Mouse (Mus musculus): Measurements from ENCODE around the gene Evpl. TPM values are rescaled to one million over a fixed set of nuclear protein-coding genes. Genes with fewer than 3 reads are reported as not detected.
A peak's percentile ranks its signal among the peaks of the same experiment; 100 is the strongest.

Evpl gene
- polyA plus RNA-seq, 1 experiment from 2014 or later, result 0.28 TPM

- 90% methylated on average over 3 of the region's 3 CpGs for WGBS
- no peak for ATAC-seq
- Histone ChIP-seq H3K36me3 (peaks cover 29% of the 10 kb centered on the region), H3K9me3 (no peaks in the 10 kb centered on the region), H3K27ac (no peak overlapping the region), H3K4me3 (replicated peaks) (no peak overlapping the region), H3K27me3 (no peaks in the 10 kb centered on the region), H3K4me2 (replicated peaks) (no peak overlapping the region), H3K9ac (replicated peaks) (no peak overlapping the region), H3K4me1 (replicated peaks) (peaks cover 7% of the 10 kb centered on the region)
Measured at GRCm38 (mm10) chr11:116203150-116203549, 34.7 kb downstream of the Evpl start.

GRCm38 (mm10) chr11:116201151-116201550 lies 36.7 kb downstream of the Evpl start:
- Histone ChIP-seq H3K4me1 (replicated peaks) (peaks cover 17% of the 10 kb centered on the region), H3K9ac (replicated peaks) (no peak overlapping the region), H3K4me3 (replicated peaks) (no peak overlapping the region), H3K36me3 (peaks cover 21% of the 10 kb centered on the region), H3K4me2 (replicated peaks) (no peak overlapping the region), H3K9me3 (no peaks in the 10 kb centered on the region), H3K27ac (no peak overlapping the region), H3K27me3 (no peaks in the 10 kb centered on the region)
- WGBS, result 91% methylated on average over 2 of the region's 2 CpGs
- ATAC-seq, result no peak

- peaks cover 22% of the 10 kb centered on the region for H3K36me3 ChIP-seq
- under 1% methylated on average over 62 of the region's 62 CpGs for WGBS
Measured at GRCm38 (mm10) chr11:116198639-116199531, 39.0 kb downstream of the Evpl start, which contains the start of the genes Ten1 and Acox1. Gene Ten1 (plus strand): TSS chr11:116198855. Gene Acox1 (minus strand): TSS chr11:116199045.

GRCm38 (mm10) chr11:116198132-116198531 lies 39.7 kb downstream of the Evpl start:
- H3K27ac ChIP-seq, result peak overlapping the region; percentile 98
- 27% methylated on average over 13 of the region's 13 CpGs for WGBS
- H3K36me3 ChIP-seq, result peaks cover 22% of the 10 kb centered on the region
- peaks cover 29% of the 10 kb centered on the region for H3K4me1 ChIP-seq (replicated peaks)
- H3K27me3 ChIP-seq, result no peaks in the 10 kb centered on the region
- H3K9ac ChIP-seq (replicated peaks), result peak overlapping the region; percentile 87
- no peaks in the 10 kb centered on the region for H3K9me3 ChIP-seq
- ATAC-seq, result no peak
- peak overlapping the region; percentile 76 for H3K4me3 ChIP-seq (replicated peaks)
- peak overlapping the region; percentile 73 for H3K4me2 ChIP-seq (replicated peaks)

More at GRCm38 (mm10) chr11:116198639-116199531, 39.0 kb downstream of the Evpl start, which contains the start of the genes Ten1 and Acox1:
- H3K4me1 ChIP-seq (replicated peaks), result peaks cover 29% of the 10 kb centered on the region
- peak; percentile 99 for ATAC-seq
- peak within 1 kb of the TSS; percentile 98 for H3K27ac ChIP-seq
- H3K27me3 ChIP-seq, result no peaks in the 10 kb centered on the region
- peak within 1 kb of the TSS; percentile 87 for H3K9ac ChIP-seq (replicated peaks)
- H3K9me3 ChIP-seq, result no peaks in the 10 kb centered on the region
- H3K4me3 ChIP-seq (replicated peaks), result peak within 1 kb of the TSS; percentile 76
- peak within 1 kb of the TSS; percentile 73 for H3K4me2 ChIP-seq (replicated peaks)

- Histone ChIP-seq H3K4me2 (replicated peaks) (peak overlapping the region; percentile 73), H3K9ac (replicated peaks) (peak overlapping the region; percentile 10; the same call in 1 of the 2 replicates), H3K27me3 (no peaks in the 10 kb centered on the region), H3K4me3 (replicated peaks) (peak overlapping the region; percentile 76), H3K4me1 (replicated peaks) (peaks cover 29% of the 10 kb centered on the region), H3K27ac (no peak overlapping the region), H3K36me3 (peaks cover 22% of the 10 kb centered on the region), H3K9me3 (no peaks in the 10 kb centered on the region)
- 92% methylated on average over 6 of the region's 6 CpGs for WGBS
- ATAC-seq, result no peak
Measured at GRCm38 (mm10) chr11:116197584-116197906, 40.3 kb downstream of the Evpl start.

- no peak overlapping the region for H3K27ac ChIP-seq
- H3K9ac ChIP-seq (replicated peaks), result no peak overlapping the region
- peak overlapping the region; percentile 76 for H3K4me3 ChIP-seq (replicated peaks)
- no peaks in the 10 kb centered on the region for H3K27me3 ChIP-seq
- no peaks in the 10 kb centered on the region for H3K9me3 ChIP-seq
- peaks cover 18% of the 10 kb centered on the region for H3K36me3 ChIP-seq
- H3K4me2 ChIP-seq (replicated peaks), result peak overlapping the region; percentile 73
- 94% methylated on average over 18 of the region's 18 CpGs for WGBS
- ATAC-seq, result no peak
- H3K4me1 ChIP-seq (replicated peaks), result peaks cover 29% of the 10 kb centered on the region
Measured at GRCm38 (mm10) chr11:116196866-116197583, 40.9 kb downstream of the Evpl start.

- WGBS, result 90% methylated on average over 3 of the region's 3 CpGs
Measured at GRCm38 (mm10) chr11:116196336-116196735, 41.5 kb downstream of the Evpl start.

GRCm38 (mm10) chr11:116195252-116195651 lies 42.6 kb downstream of the Evpl start:
- 87% methylated on average over 5 of the region's 5 CpGs for WGBS
- Histone ChIP-seq H3K9ac (replicated peaks) (no peak overlapping the region), H3K4me3 (replicated peaks) (no peak overlapping the region), H3K36me3 (peaks cover 34% of the 10 kb centered on the region), H3K4me2 (replicated peaks) (no peak overlapping the region), H3K4me1 (replicated peaks) (peaks cover 29% of the 10 kb centered on the region), H3K9me3 (no peaks in the 10 kb centered on the region), H3K27me3 (no peaks in the 10 kb centered on the region), H3K27ac (no peak overlapping the region)
- no peak for ATAC-seq

More at GRCm38 (mm10) chr11:116196336-116196735, 41.5 kb downstream of the Evpl start:
- H3K27ac ChIP-seq, result no peak overlapping the region
- peaks cover 24% of the 10 kb centered on the region for H3K36me3 ChIP-seq
- no peak overlapping the region for H3K4me3 ChIP-seq (replicated peaks)
- no peaks in the 10 kb centered on the region for H3K27me3 ChIP-seq
- no peak for ATAC-seq
- peaks cover 29% of the 10 kb centered on the region for H3K4me1 ChIP-seq (replicated peaks)
- no peaks in the 10 kb centered on the region for H3K9me3 ChIP-seq
- H3K9ac ChIP-seq (replicated peaks), result no peak overlapping the region
- H3K4me2 ChIP-seq (replicated peaks), result no peak overlapping the region

- H3K4me3 ChIP-seq (replicated peaks), result no peak overlapping the region
- H3K4me2 ChIP-seq (replicated peaks), result no peak overlapping the region
- H3K27ac ChIP-seq, result no peak overlapping the region
- ATAC-seq, result no peak
- H3K9me3 ChIP-seq, result no peaks in the 10 kb centered on the region
- no peak overlapping the region for H3K9ac ChIP-seq (replicated peaks)
- peaks cover 39% of the 10 kb centered on the region for H3K36me3 ChIP-seq
- 96% methylated on average over 8 of the region's 8 CpGs for WGBS
- peaks cover 26% of the 10 kb centered on the region for H3K4me1 ChIP-seq (replicated peaks)
- no peaks in the 10 kb centered on the region for H3K27me3 ChIP-seq
Measured at GRCm38 (mm10) chr11:116194619-116195018, 43.3 kb downstream of the Evpl start.

GRCm38 (mm10) chr11:116187226-116187930 lies 50.5 kb downstream of the Evpl start:
- Histone ChIP-seq H3K27ac (peak overlapping the region; percentile 62), H3K4me3 (replicated peaks) (no peak overlapping the region), H3K27me3 (no peaks in the 10 kb centered on the region), H3K36me3 (peaks cover 76% of the 10 kb centered on the region), H3K4me2 (replicated peaks) (no peak overlapping the region), H3K4me1 (replicated peaks) (peaks cover 16% of the 10 kb centered on the region), H3K9ac (replicated peaks) (0 out of 2 replicates have a peak overlapping the region, but pooled peaks have one; percentile 32), H3K9me3 (no peaks in the 10 kb centered on the region)
- WGBS, result 40% methylated on average over 11 of the region's 11 CpGs
- ATAC-seq, result no peak

- no peaks in the 10 kb centered on the region for H3K27me3 ChIP-seq
- H3K4me1 ChIP-seq (replicated peaks), result peaks cover 16% of the 10 kb centered on the region
- H3K27ac ChIP-seq, result peak overlapping the region; percentile 51; the same call in 1 of the 2 replicates
- ATAC-seq, result no peak
- 90% methylated on average over 11 of the region's 11 CpGs for WGBS
- H3K9ac ChIP-seq (replicated peaks), result no peak overlapping the region
- H3K4me2 ChIP-seq (replicated peaks), result no peak overlapping the region
- H3K36me3 ChIP-seq, result peaks cover 80% of the 10 kb centered on the region
- H3K4me3 ChIP-seq (replicated peaks), result no peak overlapping the region
- no peaks in the 10 kb centered on the region for H3K9me3 ChIP-seq
Measured at GRCm38 (mm10) chr11:116186360-116186759, 51.5 kb downstream of the Evpl start.
